Mouse (Mus musculus) hindbrain, embryonic 10.5 days (tissue): ENCODE results near the gene Csdc2. TPM values are rescaled to one million over a fixed set of nuclear protein-coding genes. Genes with fewer than 3 reads are reported as not detected.
"Not testable (repeated sequence)": the region's sequence is repeated elsewhere in the genome, so short reads cannot be mapped to it uniquely, and the experiment has no call there.

ENCODE experiments used
- DNase-seq: peaks from one replicate; pipeline ENCODE4 v3.0.0-alpha.2; 2017; ENCODE audit warnings: low spot score
- H3K27ac ChIP-seq: fragments of 300-500 bp; sonication (generic); 2 replicates; pipeline ENCODE4 v1.5.1; 2016; ENCODE audit warnings: mild to moderate bottlenecking, moderate library complexity
- H3K27me3 ChIP-seq: fragments of 300-500 bp; sonication (generic); 2 replicates; pipeline ENCODE4 v1.6.1; 2016; ENCODE audit warnings: mild to moderate bottlenecking; ENCODE audit not compliant: poor library complexity, insufficient read depth, severe bottlenecking
- H3K36me3 ChIP-seq: fragments of 300-500 bp; sonication (generic); 2 replicates; pipeline ENCODE4 v1.6.1; 2016; ENCODE audit warnings: mild to moderate bottlenecking, moderate library complexity
- H3K4me1 ChIP-seq: fragments of 300-500 bp; sonication (generic); replicated peaks from 2 replicates; pipeline ENCODE4 v1.6.1; 2016; ENCODE audit warnings: mild to moderate bottlenecking
- H3K4me3 ChIP-seq: fragments of 300-500 bp; sonication (generic); 2 replicates; pipeline ENCODE4 v1.5.1; 2016; ENCODE audit warnings: mild to moderate bottlenecking, moderate library complexity
- H3K9me3 ChIP-seq: fragments of 300-500 bp; sonication (generic); 2 replicates; pipeline ENCODE4 v1.6.1; 2016; ENCODE audit warnings: mild to moderate bottlenecking, moderate library complexity
- WGBS: fragments of 180-500 bp; shearing (Covaris S2); methylation state at CpG from one replicate; pipeline ENCODE4 v1.1.7; 2016; 5-methylcytosine and 5-hydroxymethylcytosine counted together
- polyA plus RNA-seq: library from polyadenylated mRNA; unstranded; fragments of >200 nt; fragmentation: Nextera tagmentation; extraction: Ambion mirVana; gene quantifications from 2 replicates; pipeline ENCODE4 v1.2.1, GENCODE M21; 2016

Gene Csdc2
- polyA plus RNA-seq, 1 experiment from 2014 or later, result 33.7 TPM

- WGBS, result 57% methylated on average over 4 of the region's 4 CpGs
- Histone ChIP-seq H3K4me3 (no peak overlapping the region), H3K36me3 (no peaks in the 10 kb centered on the region), H3K27ac (no peak overlapping the region), H3K9me3 (peaks cover 6% of the 10 kb centered on the region; the same call in 1 of the 2 replicates), H3K27me3 (no peaks in the 10 kb centered on the region), H3K4me1 (peaks cover 30% of the 10 kb centered on the region)
- no peak for DNase-seq
These were observed 28.5 kb downstream of the Csdc2 start for GRCm38 (mm10) chr15:81964980-81965545.

- WGBS, result 78% methylated on average over 14 of the region's 14 CpGs
- no peaks in the 10 kb centered on the region for H3K27me3 ChIP-seq
- DNase-seq, result no peak
- H3K36me3 ChIP-seq, result no peaks in the 10 kb centered on the region
- no peak overlapping the region for H3K27ac ChIP-seq
- H3K4me3 ChIP-seq, result no peak overlapping the region
- peaks cover 18% of the 10 kb centered on the region; the same call in 1 of the 2 replicates for H3K4me1 ChIP-seq
- peaks cover 11% of the 10 kb centered on the region; the same call in 1 of the 2 replicates for H3K9me3 ChIP-seq
These were observed 29.7 kb downstream of the Csdc2 start for GRCm38 (mm10) chr15:81966062-81966829.

- no peak overlapping the region for H3K27ac ChIP-seq
- 86% methylated on average over 5 of the region's 5 CpGs for WGBS
- peaks cover 14% of the 10 kb centered on the region; the same call in 1 of the 2 replicates for H3K4me1 ChIP-seq
- DNase-seq, result no peak
- H3K27me3 ChIP-seq, result no peaks in the 10 kb centered on the region
- no peaks in the 10 kb centered on the region for H3K36me3 ChIP-seq
- no peak overlapping the region for H3K4me3 ChIP-seq
- peaks cover 18% of the 10 kb centered on the region for H3K9me3 ChIP-seq
These were observed 31.3 kb downstream of the Csdc2 start for GRCm38 (mm10) chr15:81967821-81968220.

GRCm38 (mm10) chr15:81968447-81968846, 31.9 kb downstream of the Csdc2 start:
- no peaks in the 10 kb centered on the region for H3K27me3 ChIP-seq
- H3K4me1 ChIP-seq, result peaks cover 14% of the 10 kb centered on the region; the same call in 1 of the 2 replicates
- peaks cover 22% of the 10 kb centered on the region for H3K9me3 ChIP-seq
- H3K4me3 ChIP-seq, result no peak overlapping the region
- DNase-seq, result no peak
- no peak overlapping the region for H3K27ac ChIP-seq
- 80% methylated on average over 2 of the region's 2 CpGs for WGBS
- no peaks in the 10 kb centered on the region for H3K36me3 ChIP-seq

GRCm38 (mm10) chr15:81969173-81969572, 32.6 kb downstream of the Csdc2 start:
- H3K9me3 ChIP-seq, result peaks cover 22% of the 10 kb centered on the region
- peaks cover 14% of the 10 kb centered on the region; the same call in 1 of the 2 replicates for H3K4me1 ChIP-seq
- no peak overlapping the region for H3K27ac ChIP-seq
- no peak overlapping the region for H3K4me3 ChIP-seq
- no peaks in the 10 kb centered on the region for H3K36me3 ChIP-seq
- no peak for DNase-seq
- WGBS, result 82% methylated on average over 7 of the region's 7 CpGs
- H3K27me3 ChIP-seq, result no peaks in the 10 kb centered on the region

GRCm38 (mm10) chr15:81969635-81970034, 33.1 kb downstream of the Csdc2 start:
- H3K27ac ChIP-seq, H3K4me3 ChIP-seq, DNase-seq, H3K27me3 ChIP-seq, H3K36me3 ChIP-seq: not testable (repeated sequence)
- WGBS, result 82% methylated on average over 6 of the region's 6 CpGs
- Histone ChIP-seq H3K4me1 (peaks cover 14% of the 10 kb centered on the region; the same call in 1 of the 2 replicates), H3K9me3 (peaks cover 22% of the 10 kb centered on the region)

- Histone ChIP-seq H3K9me3 (peaks cover 29% of the 10 kb centered on the region), H3K4me1 (peaks cover 11% of the 10 kb centered on the region; the same call in 1 of the 2 replicates)
- WGBS, result 91% methylated on average over 4 of the region's 4 CpGs
- not testable (repeated sequence) for H3K36me3 ChIP-seq, H3K4me3 ChIP-seq, DNase-seq, H3K27ac ChIP-seq, H3K27me3 ChIP-seq
These were observed 33.9 kb downstream of the Csdc2 start for GRCm38 (mm10) chr15:81970498-81970897.

- not testable (repeated sequence) for DNase-seq, H3K4me3 ChIP-seq, H3K27ac ChIP-seq, H3K36me3 ChIP-seq, H3K27me3 ChIP-seq, H3K4me1 ChIP-seq
- peaks cover 22% of the 10 kb centered on the region for H3K9me3 ChIP-seq
- 89% methylated on average over 8 of the region's 8 CpGs for WGBS
These were observed 38.6 kb downstream of the Csdc2 start for GRCm38 (mm10) chr15:81975156-81975555.

- H3K27ac ChIP-seq, result no peak within 1 kb of the TSS
- peaks cover 2% of the 10 kb centered on the region for H3K9me3 ChIP-seq
- no peaks in the 10 kb centered on the region for H3K36me3 ChIP-seq
- DNase-seq, result no peak
- H3K27me3 ChIP-seq, result no peaks in the 10 kb centered on the region
- H3K4me3 ChIP-seq, result no peak within 1 kb of the TSS
- peaks cover 7% of the 10 kb centered on the region for H3K4me1 ChIP-seq
- WGBS, result 95% methylated on average over 23 of the region's 23 CpGs
These were observed 43.8 kb downstream of the Csdc2 start, which contains the start of gene 1700029P11Rik for GRCm38 (mm10) chr15:81980321-81980720. TSS of gene 1700029P11Rik (plus strand) at chr15:81980540.

GRCm38 (mm10) chr15:81982173-81982572, 45.6 kb downstream of the Csdc2 start:
- Histone ChIP-seq H3K27me3 (no peaks in the 10 kb centered on the region), H3K4me3 (no peak overlapping the region), H3K4me1 (peaks cover 15% of the 10 kb centered on the region), H3K27ac (no peak overlapping the region), H3K36me3 (no peaks in the 10 kb centered on the region), H3K9me3 (no peaks in the 10 kb centered on the region; the same call in 1 of the 2 replicates)
- WGBS, result 54% methylated on average over 1 of the region's 1 CpGs
- no peak for DNase-seq

- peak; percentile 29 for DNase-seq
- Histone ChIP-seq H3K27me3 (no peaks in the 10 kb centered on the region), H3K9me3 (no peaks in the 10 kb centered on the region; the same call in 1 of the 2 replicates), H3K4me3 (no peak overlapping the region), H3K4me1 (peaks cover 18% of the 10 kb centered on the region), H3K27ac (peak overlapping the region; percentile 64; the same call in 1 of the 2 replicates), H3K36me3 (no peaks in the 10 kb centered on the region)
- WGBS, result 70% methylated on average over 2 of the region's 2 CpGs
These were observed 49.0 kb downstream of the Csdc2 start for GRCm38 (mm10) chr15:81985267-81986161.

- H3K27me3 ChIP-seq, result no peaks in the 10 kb centered on the region
- 86% methylated on average over 3 of the region's 3 CpGs for WGBS
- DNase-seq, result no peak
These were observed 51.1 kb downstream of the Csdc2 start, which contains the start of gene Xrcc6 for GRCm38 (mm10) chr15:81987646-81988045. TSS of gene Xrcc6 (plus strand) at chr15:81987835.

More at GRCm38 (mm10) chr15:81987646-81988045, 51.1 kb downstream of the Csdc2 start, which contains the start of gene Xrcc6:
- Histone ChIP-seq H3K4me1 (peaks cover 21% of the 10 kb centered on the region), H3K9me3 (no peaks in the 10 kb centered on the region), H3K27ac (peak within 1 kb of the TSS; percentile 8; the same call in 1 of the 2 replicates), H3K36me3 (peaks cover 2% of the 10 kb centered on the region; the same call in 1 of the 2 replicates), H3K4me3 (no peak within 1 kb of the TSS)
